In the genomic region with DNA sequence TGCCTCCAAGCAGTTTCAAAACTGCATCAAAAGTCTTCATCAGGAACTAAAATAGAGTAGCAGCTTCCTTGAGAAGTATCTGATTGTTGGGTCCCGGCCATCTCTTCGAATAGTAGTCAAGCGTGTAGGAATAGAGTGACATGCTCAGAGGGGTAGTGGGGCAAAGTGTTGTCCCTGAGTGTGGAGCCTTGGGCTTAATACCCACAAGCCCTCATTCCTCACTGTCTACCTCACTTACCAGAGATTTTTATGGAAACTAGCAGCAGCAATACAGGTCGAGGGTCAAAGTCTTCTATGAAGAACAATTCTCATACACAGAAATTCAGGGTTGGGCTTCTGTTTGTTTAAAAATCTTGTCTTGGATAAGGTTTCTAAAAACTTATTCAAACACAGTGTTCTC, we compare ENCODE assay signal across 40 mouse cellular contexts. TPM values are rescaled to one million over a fixed set of nuclear protein-coding genes. Genes with fewer than 3 reads are reported as not detected.
"Had no signal": no experiment of that assay in that cellular context is flagged by ENCODE, and none has a peak within 500 bp of the region (broad histone marks: within the 10 kb centered on the region; RNA-seq: fewer than 3 reads in every experiment).

No protein-coding gene starts in this region.

- H3K36me3 ChIP-seq: heart, embryonic 10.5 days; heart, embryonic 12.5 days; heart, embryonic 13.5 days; heart, embryonic 15.5 days; hindbrain, embryonic 10.5 days; hindbrain, embryonic 12.5 days; hindbrain, embryonic 13.5 days; hindbrain, embryonic 15.5 days; kidney, embryonic 15.5 days had no signal

- H3K27me3 ChIP-seq: heart, embryonic 12.5 days; heart, embryonic 15.5 days; hindbrain, embryonic 12.5 days; hindbrain, embryonic 13.5 days; hindbrain, embryonic 15.5 days; kidney, embryonic 15.5 days had no signal

- H3K9me3 ChIP-seq: heart, embryonic 10.5 days; heart, embryonic 12.5 days; heart, embryonic 13.5 days; heart, embryonic 15.5 days; hindbrain, embryonic 10.5 days; hindbrain, embryonic 12.5 days; hindbrain, embryonic 13.5 days; hindbrain, embryonic 15.5 days; kidney, embryonic 15.5 days had no signal

- H3K4me2 ChIP-seq: heart, embryonic 11.5 days; heart, embryonic 12.5 days; heart, embryonic 13.5 days; heart, embryonic 15.5 days; hindbrain, embryonic 12.5 days; hindbrain, embryonic 13.5 days; hindbrain, embryonic 14.5 days; hindbrain, embryonic 15.5 days; kidney, embryonic 15.5 days had no signal

- H3K27ac ChIP-seq: heart, embryonic 10.5 days; heart, embryonic 13.5 days; heart, embryonic 15.5 days; hindbrain, embryonic 10.5 days; hindbrain, embryonic 12.5 days; hindbrain, embryonic 13.5 days; hindbrain, embryonic 14.5 days; hindbrain, embryonic 15.5 days; hindbrain, postnatal 0 days; kidney, embryonic 15.5 days; kidney, postnatal 0 days; layer of hippocampus, adult 2 months; left cerebral cortex, adult 2 months had no signal

- DNase-seq: heart, postnatal 10 days; heart, postnatal 14 days; heart, postnatal 36 days; heart, postnatal 4 days; kidney, adult 11 months; kidney, adult 18-20 months; kidney, adult 2 months; kidney, adult 8-10 months; kidney, adult 9 months; kidney, postnatal 10 days; kidney, postnatal 14 days; kidney, postnatal 25 days; kidney, postnatal 36 days; kidney, postnatal 4 days; layer of hippocampus, adult 9-11 months; layer of hippocampus, postnatal 36 days had no signal

- H3K4me3 ChIP-seq: heart, embryonic 10.5 days; heart, embryonic 12.5 days; heart, embryonic 13.5 days; heart, embryonic 15.5 days; hindbrain, embryonic 10.5 days; hindbrain, embryonic 12.5 days; hindbrain, embryonic 13.5 days; hindbrain, embryonic 15.5 days; kidney, embryonic 15.5 days; layer of hippocampus, adult 2 months; left cerebral cortex, adult 2 months had no signal

- ATAC-seq: hindbrain, embryonic 16.5 days; hindbrain, postnatal 0 days; intestine, embryonic 16.5 days had no signal

- H3K4me1 ChIP-seq: heart, embryonic 13.5 days; heart, embryonic 15.5 days; hindbrain, embryonic 10.5 days; hindbrain, embryonic 12.5 days; hindbrain, embryonic 13.5 days; hindbrain, embryonic 15.5 days; kidney, embryonic 15.5 days had no signal

- H3K9ac ChIP-seq: heart, embryonic 12.5 days; heart, embryonic 13.5 days; heart, embryonic 15.5 days; hindbrain, embryonic 12.5 days; hindbrain, embryonic 13.5 days; hindbrain, embryonic 14.5 days; hindbrain, embryonic 15.5 days; kidney, embryonic 15.5 days had no signal

RNA-seq across cellular contexts. Expression of gene Rtp1, which starts 21.9 kb away (rescaled TPM):
- polyA plus RNA-seq: heart, embryonic 10.5 days; heart, embryonic 11.5 days; heart, embryonic 12.5 days; heart, embryonic 13.5 days; heart, embryonic 14.5 days; heart, embryonic 15.5 days; heart, embryonic 16.5 days; heart, postnatal 0 days; hindbrain, embryonic 10.5 days; hindbrain, embryonic 11.5 days; hindbrain, embryonic 12.5 days; hindbrain, embryonic 14.5 days; intestine, embryonic 14.5 days; intestine, embryonic 16.5 days; kidney, embryonic 14.5 days; kidney, embryonic 15.5 days; kidney, postnatal 0 days; large intestine, adult 2 months had no signal
